Mouse (Mus musculus): Measurements from ENCODE around the gene Pcare. TPM values are rescaled to one million over a fixed set of nuclear protein-coding genes. Genes with fewer than 3 reads are reported as not detected.

Pcare gene
- total and polyA plus RNA-seq, 3 experiments = not detected

DNA sequence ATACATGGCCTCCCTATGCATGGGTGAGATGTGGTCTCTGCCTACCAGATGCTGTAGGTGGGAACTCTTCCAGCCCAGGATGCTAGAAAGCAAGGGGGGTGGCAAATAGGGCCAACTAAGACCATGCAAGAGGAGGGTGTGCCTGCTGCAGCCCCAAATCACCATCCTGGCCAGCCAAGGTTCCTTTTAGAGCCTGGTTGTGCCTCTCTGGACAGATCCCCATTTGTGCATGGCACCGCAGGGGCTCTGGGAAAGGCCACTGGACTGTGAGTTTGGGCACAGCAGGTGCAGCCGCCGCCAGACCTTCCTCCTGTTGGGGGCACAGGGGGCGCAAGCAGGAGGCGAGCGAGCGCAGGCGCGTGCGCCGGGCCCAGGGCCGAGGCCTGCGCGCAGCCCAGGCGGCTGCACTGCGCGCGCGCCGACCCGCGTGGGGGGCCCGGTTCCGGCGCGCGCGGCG lies 29.6 kb upstream of the Pcare start:
- Histone ChIP-seq H3K79me2 (ENCODE audit: control insufficient read depth, insufficient read depth, low read length, poor library complexity) (no peaks in the 10 kb centered on the region), H3K4me1 (ENCODE audit: control insufficient read depth in 1 of 2, insufficient read depth in 2 of 2, low read length in 2 of 2) (no peaks in the 10 kb centered on the region), H3K9ac (ENCODE audit: control insufficient read depth, low read depth, low read length, poor library complexity, severe bottlenecking) (no peak overlapping the region), H3K9me3 (replicated peaks; ENCODE audit: insufficient read depth, low read length) (no peaks in the 10 kb centered on the region), H3K4me3 (ENCODE audit: control insufficient read depth in 1 of 2, insufficient read depth in 1 of 2, low read depth in 2 of 2, low read length in 2 of 2) (no peak overlapping the region), H3K36me3 (ENCODE audit: control insufficient read depth in 1 of 2, insufficient read depth in 2 of 2, low read length in 2 of 2) (no peaks in the 10 kb centered on the region), H3K27me3 (ENCODE audit: control insufficient read depth in 1 of 2, insufficient read depth in 2 of 2, low read length in 2 of 2) (no peaks in the 10 kb centered on the region), H3K27ac (ENCODE audit: control insufficient read depth, low read depth, low read length) (no peak overlapping the region)
- TF ChIP-seq MAX (IDR thresholded peaks at IDR 0.05; ENCODE audit: low read length) (no peak), ZMIZ1 (IDR thresholded peaks at IDR 0.05; ENCODE audit: low read depth, low read length) (no peak)
- DNase-seq (ENCODE audit: low read depth, low spot score) = no peak

DNA sequence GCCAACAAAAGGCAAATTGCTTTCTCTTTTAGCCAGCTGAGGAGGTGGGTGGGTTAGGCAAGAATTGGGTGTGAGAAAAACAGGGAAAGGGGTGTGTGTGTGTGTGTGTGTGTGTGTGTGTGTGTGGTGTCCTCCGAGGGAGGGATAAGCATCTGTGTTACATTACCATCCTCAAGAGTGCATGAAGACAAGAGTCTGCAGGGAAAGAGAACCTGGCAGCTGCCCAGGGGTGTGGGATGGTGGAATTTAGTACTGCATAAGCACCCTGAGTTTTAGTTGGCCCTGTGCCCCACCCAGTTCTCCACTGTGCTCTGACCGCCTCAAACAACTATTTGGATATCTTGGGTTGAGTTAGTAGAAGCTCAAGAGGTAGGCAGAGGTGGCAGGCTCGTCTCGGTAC lies 28.3 kb upstream of the Pcare start:
- H3K79me2 ChIP-seq (ENCODE audit: control insufficient read depth, insufficient read depth, low read length, poor library complexity) = no peaks in the 10 kb centered on the region
- H3K36me3 ChIP-seq (ENCODE audit: control insufficient read depth in 1 of 2, insufficient read depth in 2 of 2, low read length in 2 of 2) = no peaks in the 10 kb centered on the region
- no peak for DNase-seq (ENCODE audit: low read depth, low spot score)
- H3K9me3 ChIP-seq (replicated peaks; ENCODE audit: insufficient read depth, low read length) = no peaks in the 10 kb centered on the region
- H3K4me3 ChIP-seq (ENCODE audit: control insufficient read depth in 1 of 2, insufficient read depth in 1 of 2, low read depth in 2 of 2, low read length in 2 of 2) = no peak overlapping the region
- no peaks in the 10 kb centered on the region for H3K4me1 ChIP-seq (ENCODE audit: control insufficient read depth in 1 of 2, insufficient read depth in 2 of 2, low read length in 2 of 2)
- TF ChIP-seq ELF1 (IDR thresholded peaks at IDR 0.05; ENCODE audit: low read depth, low read length) = no peak
- no peak for TF ChIP-seq POLR2AphosphoS2 (IDR thresholded peaks at IDR 0.05; ENCODE audit: low read length)
- no peak for TF ChIP-seq MYC (IDR thresholded peaks at IDR 0.05; ENCODE audit: low read depth, low read length)
- no peak for TF ChIP-seq MEF2A (IDR thresholded peaks at IDR 0.05; ENCODE audit: extremely low read depth, insufficient replicate concordance, low read depth, low read length, poor library complexity, severe bottlenecking)
- TF ChIP-seq MAFK (IDR thresholded peaks at IDR 0.05; ENCODE audit: borderline replicate concordance, low read depth, low read length) = no peak
- no peak for TF ChIP-seq MAX (IDR thresholded peaks at IDR 0.05; ENCODE audit: low read length)
- no peak for TF ChIP-seq POLR2A (IDR thresholded peaks at IDR 0.05; ENCODE audit: control insufficient read depth in 1 of 2, insufficient read depth in 1 of 2, low read depth in 1 of 2, low read length in 2 of 2, poor library complexity in 1 of 2)
- TF ChIP-seq MXI1 (IDR thresholded peaks at IDR 0.05; ENCODE audit: low read depth, low read length) = no peak
- no peak for TF ChIP-seq USF2 (IDR thresholded peaks at IDR 0.05; ENCODE audit: borderline replicate concordance in 1 of 2, insufficient read depth in 1 of 2, low read depth in 1 of 2, low read length in 2 of 2)
- no peak for TF ChIP-seq ZC3H11A (IDR thresholded peaks at IDR 0.05; ENCODE audit: low read depth, low read length)
- TF ChIP-seq MAZ (IDR thresholded peaks at IDR 0.05; ENCODE audit: low read depth, low read length) = no peak
- no peak for TF ChIP-seq GATA1 (IDR thresholded peaks at IDR 0.05; ENCODE audit: low read depth, low read length)
- no peak for TF ChIP-seq RCOR1 (IDR thresholded peaks at IDR 0.05; ENCODE audit: low read depth, low read length)
- TF ChIP-seq TCF12 (IDR thresholded peaks at IDR 0.05; ENCODE audit: low read depth, low read length) = no peak
- TF ChIP-seq POLR2AphosphoS5 (IDR thresholded peaks at IDR 0.05; ENCODE audit: borderline replicate concordance, low read depth, low read length) = no peak
- no peak for TF ChIP-seq ZMIZ1 (IDR thresholded peaks at IDR 0.05; ENCODE audit: low read depth, low read length)
- no peak for TF ChIP-seq CHD2 (IDR thresholded peaks at IDR 0.05; ENCODE audit: low read length)
- no peak for TF ChIP-seq USF1 (IDR thresholded peaks at IDR 0.05; ENCODE audit: low read depth, low read length)
- no peak overlapping the region for H3K27ac ChIP-seq (ENCODE audit: control insufficient read depth, low read depth, low read length)
- no peak overlapping the region for H3K9ac ChIP-seq (ENCODE audit: control insufficient read depth, low read depth, low read length, poor library complexity, severe bottlenecking)
- H3K27me3 ChIP-seq (ENCODE audit: control insufficient read depth in 1 of 2, insufficient read depth in 2 of 2, low read length in 2 of 2) = no peaks in the 10 kb centered on the region
